Mouse (Mus musculus): Measurements from ENCODE around the gene Dgkh. TPM values are rescaled to one million over a fixed set of nuclear protein-coding genes. Genes with fewer than 3 reads are reported as not detected.

Dgkh gene
- polyA plus RNA-seq, 1 experiment from 2014 or later: 0.86 TPM

DNA sequence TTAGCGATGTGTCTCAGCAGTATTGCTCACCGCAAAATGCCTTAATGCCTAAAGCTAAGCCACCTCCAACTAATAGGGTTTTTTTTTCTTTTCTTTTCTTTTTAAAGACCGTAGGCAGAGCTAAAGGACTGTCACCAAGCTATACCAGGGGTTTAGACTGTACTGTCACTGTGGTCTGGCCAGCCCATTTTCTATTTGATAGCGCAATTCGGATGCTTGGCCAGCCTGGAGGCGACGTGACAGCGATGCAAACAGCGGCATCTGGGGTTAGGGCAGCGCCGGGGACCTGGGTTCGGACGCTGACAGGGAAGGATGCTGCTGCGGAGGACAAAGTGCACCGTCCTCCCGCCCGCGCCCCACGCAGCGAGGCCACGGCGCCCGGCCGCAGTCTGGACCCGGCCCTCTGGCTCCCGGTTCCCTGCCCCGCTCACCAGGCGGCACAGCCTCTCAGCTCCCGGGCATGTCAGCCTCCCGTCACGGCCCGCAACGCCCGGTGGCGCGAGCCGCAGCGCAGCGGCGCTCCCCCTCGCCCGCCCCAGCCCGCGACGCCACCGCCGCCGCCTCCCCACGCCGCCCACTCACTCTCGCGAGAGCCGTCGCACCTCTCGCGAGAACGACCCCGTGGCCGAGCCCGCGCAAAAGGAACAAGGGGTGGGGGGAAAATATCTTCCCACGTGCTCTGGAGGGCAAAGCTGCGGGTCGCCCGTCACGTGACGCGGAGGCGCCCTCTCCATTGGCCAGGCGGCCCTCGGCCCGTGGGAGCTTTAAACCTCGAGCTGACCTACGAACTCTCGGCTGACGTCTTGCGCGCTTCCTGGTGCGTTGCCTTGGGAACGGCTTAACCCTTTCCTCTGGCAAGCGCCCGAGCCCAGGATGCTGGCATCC, 196.1 kb downstream of the Dgkh start, which contains the start of gene Akap11:
Akap11 (minus strand) TSS at position 528 of the 885 bp plus-strand sequence.
- Histone ChIP-seq H3K4me3 (ENCODE audit: low read depth, low read length) (peak within 1 kb of the TSS; percentile 90), H3K4me2 (replicated peaks; ENCODE audit: low read depth) (peak within 1 kb of the TSS; percentile 64), H3K36me3 (ENCODE audit: control insufficient read depth, insufficient read depth, low read length) (no peaks in the 10 kb centered on the region), H3K4me1 (replicated peaks; ENCODE audit: control insufficient read depth, insufficient read depth) (no peaks in the 10 kb centered on the region), H3K27me3 (ENCODE audit: control insufficient read depth, insufficient read depth, low read length) (no peaks in the 10 kb centered on the region), H3K9ac (ENCODE audit: low read length) (peak within 1 kb of the TSS; percentile 96), H3K27ac (replicated peaks) (peak within 1 kb of the TSS; percentile 90), H3K9me3 (ENCODE audit: control insufficient read depth, low read length) (no peaks in the 10 kb centered on the region)
- under 1% methylated on average over 67 of the region's 82 CpGs for WGBS
- TF ChIP-seq CTCF (IDR thresholded peaks at IDR 0.05; ENCODE audit: low read depth): no peak
- TF ChIP-seq EP300 (optimal IDR thresholded peaks at IDR 0.05): peak; percentile 99
- DNase-seq (ENCODE audit: low spot score): peak; percentile 92
- ATAC-seq (ENCODE audit: low FRiP score, low TSS enrichment): peak; percentile 95

- peak overlapping the region; percentile 58; the same call in 1 of the 2 replicates for H3K27ac ChIP-seq (replicated peaks)
- H3K4me1 ChIP-seq (replicated peaks; ENCODE audit: control insufficient read depth, insufficient read depth): no peaks in the 10 kb centered on the region
- ATAC-seq (ENCODE audit: low FRiP score, low TSS enrichment): no peak
- no peaks in the 10 kb centered on the region for H3K36me3 ChIP-seq (ENCODE audit: control insufficient read depth, insufficient read depth, low read length)
- H3K4me2 ChIP-seq (replicated peaks; ENCODE audit: low read depth): peak overlapping the region; percentile 64
- H3K9ac ChIP-seq (ENCODE audit: low read length): peak overlapping the region; percentile 35; the same call in 1 of the 2 replicates
- no peaks in the 10 kb centered on the region for H3K9me3 ChIP-seq (ENCODE audit: control insufficient read depth, low read length)
- H3K27me3 ChIP-seq (ENCODE audit: control insufficient read depth, insufficient read depth, low read length): no peaks in the 10 kb centered on the region
- no peak for DNase-seq (ENCODE audit: low spot score)
- WGBS: 49% methylated on average over 2 of the region's 2 CpGs
- H3K4me3 ChIP-seq (ENCODE audit: low read depth, low read length): peak overlapping the region; percentile 90
- TF ChIP-seq CTCF (IDR thresholded peaks at IDR 0.05; ENCODE audit: low read depth) (no peak), EP300 (optimal IDR thresholded peaks at IDR 0.05) (no peak)
These were observed 197.2 kb downstream of the Dgkh start for GRCm38 (mm10) chr14:78535366-78535765.

DNA sequence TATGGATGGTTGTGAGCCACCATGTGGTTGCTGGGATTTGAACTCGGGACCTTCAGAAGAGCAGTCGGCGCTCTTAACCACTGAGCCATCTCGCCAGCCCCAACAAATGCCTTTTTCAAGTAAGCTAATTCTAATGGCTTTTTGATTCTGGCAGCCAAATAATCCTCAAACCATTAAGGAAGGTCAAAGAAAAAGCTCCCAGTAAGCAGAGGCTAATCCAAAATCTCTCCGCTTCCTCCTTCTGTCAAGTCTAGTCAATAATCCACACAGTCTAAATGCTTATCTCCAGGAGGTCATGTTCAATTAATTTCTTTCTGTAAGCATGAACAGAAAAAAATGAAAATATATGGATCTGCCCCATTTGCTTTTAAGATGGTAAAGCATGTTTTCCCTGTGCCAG, 197.9 kb downstream of the Dgkh start:
- WGBS: 94% methylated on average over 5 of the region's 5 CpGs
- H3K27ac ChIP-seq (replicated peaks): no peak overlapping the region
- no peaks in the 10 kb centered on the region for H3K9me3 ChIP-seq (ENCODE audit: control insufficient read depth, low read length)
- no peak for TF ChIP-seq CTCF (IDR thresholded peaks at IDR 0.05; ENCODE audit: low read depth)
- no peak for TF ChIP-seq EP300 (optimal IDR thresholded peaks at IDR 0.05)
- no peak overlapping the region for H3K4me2 ChIP-seq (replicated peaks; ENCODE audit: low read depth)
- no peaks in the 10 kb centered on the region for H3K36me3 ChIP-seq (ENCODE audit: control insufficient read depth, insufficient read depth, low read length)
- H3K9ac ChIP-seq (ENCODE audit: low read length): no peak overlapping the region
- ATAC-seq (ENCODE audit: low FRiP score, low TSS enrichment): no peak
- no peaks in the 10 kb centered on the region for H3K27me3 ChIP-seq (ENCODE audit: control insufficient read depth, insufficient read depth, low read length)
- DNase-seq (ENCODE audit: low spot score): no peak
- H3K4me1 ChIP-seq (replicated peaks; ENCODE audit: control insufficient read depth, insufficient read depth): no peaks in the 10 kb centered on the region
- no peak overlapping the region for H3K4me3 ChIP-seq (ENCODE audit: low read depth, low read length)

DNA sequence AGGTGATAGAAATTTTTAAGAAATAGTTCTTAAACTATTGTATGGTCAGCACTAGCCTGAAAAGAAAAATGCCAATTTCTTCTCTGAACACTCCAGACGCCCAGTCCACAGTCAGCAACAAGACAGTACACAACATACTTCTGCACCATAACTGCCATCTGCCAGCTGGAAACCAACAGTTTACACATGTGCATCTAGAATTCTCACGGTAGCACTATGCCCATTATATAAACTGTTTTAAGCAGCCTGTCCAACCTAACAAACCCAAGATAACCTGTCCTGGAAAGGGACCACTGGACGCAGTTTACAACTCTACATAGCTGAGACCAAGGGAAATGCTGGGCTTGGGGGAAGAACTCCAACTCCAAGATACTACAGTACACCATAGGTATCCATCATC, 198.9 kb downstream of the Dgkh start:
- DNase-seq (ENCODE audit: low spot score) (no peak), ATAC-seq (ENCODE audit: low FRiP score, low TSS enrichment) (no peak)
- Histone ChIP-seq H3K9me3 (ENCODE audit: control insufficient read depth, low read length) (no peaks in the 10 kb centered on the region), H3K27ac (replicated peaks) (no peak overlapping the region), H3K36me3 (ENCODE audit: control insufficient read depth, insufficient read depth, low read length) (no peaks in the 10 kb centered on the region), H3K27me3 (ENCODE audit: control insufficient read depth, insufficient read depth, low read length) (no peaks in the 10 kb centered on the region), H3K9ac (ENCODE audit: low read length) (no peak overlapping the region), H3K4me1 (replicated peaks; ENCODE audit: control insufficient read depth, insufficient read depth) (0 out of 2 replicates have a peak, but pooled peaks cover under 1% of the 10 kb centered on the region), H3K4me2 (replicated peaks; ENCODE audit: low read depth) (no peak overlapping the region), H3K4me3 (ENCODE audit: low read depth, low read length) (no peak overlapping the region)
- TF ChIP-seq CTCF (IDR thresholded peaks at IDR 0.05; ENCODE audit: low read depth): no peak
- no peak for TF ChIP-seq EP300 (optimal IDR thresholded peaks at IDR 0.05)
- WGBS: 72% methylated on average over 3 of the region's 3 CpGs

GRCm38 (mm10) chr14:78532345-78532744, 200.2 kb downstream of the Dgkh start:
- no peaks in the 10 kb centered on the region for H3K36me3 ChIP-seq (ENCODE audit: control insufficient read depth, insufficient read depth, low read length)
- 0 out of 2 replicates have a peak, but pooled peaks cover 4% of the 10 kb centered on the region for H3K4me1 ChIP-seq (replicated peaks; ENCODE audit: control insufficient read depth, insufficient read depth)
- H3K4me2 ChIP-seq (replicated peaks; ENCODE audit: low read depth): no peak overlapping the region
- ATAC-seq (ENCODE audit: low FRiP score, low TSS enrichment) (no peak), DNase-seq (ENCODE audit: low spot score) (no peak)
- H3K9ac ChIP-seq (ENCODE audit: low read length): no peak overlapping the region
- TF ChIP-seq EP300 (optimal IDR thresholded peaks at IDR 0.05): no peak
- no peak for TF ChIP-seq CTCF (IDR thresholded peaks at IDR 0.05; ENCODE audit: low read depth)
- H3K4me3 ChIP-seq (ENCODE audit: low read depth, low read length): no peak overlapping the region
- H3K9me3 ChIP-seq (ENCODE audit: control insufficient read depth, low read length): no peaks in the 10 kb centered on the region
- H3K27ac ChIP-seq (replicated peaks): no peak overlapping the region
- WGBS: 45% methylated on average over 6 of the region's 6 CpGs
- H3K27me3 ChIP-seq (ENCODE audit: control insufficient read depth, insufficient read depth, low read length): no peaks in the 10 kb centered on the region

DNA sequence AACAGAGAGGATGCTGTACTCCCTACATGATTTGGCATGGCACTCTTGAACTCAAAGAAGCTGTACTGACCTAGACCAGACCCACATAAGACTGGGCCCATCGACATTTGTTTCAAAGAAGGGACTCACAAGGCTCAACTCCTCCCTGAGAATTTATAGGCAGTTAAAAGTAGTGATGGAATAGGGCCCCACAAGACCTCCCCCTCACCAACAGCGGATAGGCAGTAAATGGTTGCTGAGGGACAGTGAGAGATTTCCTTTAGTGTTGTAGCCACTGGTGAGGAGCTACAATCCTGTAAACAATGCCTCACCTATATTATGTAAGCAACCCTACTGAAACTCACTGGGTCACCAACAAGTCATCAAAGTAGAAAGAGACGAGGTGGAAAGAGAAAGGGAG, 202.3 kb downstream of the Dgkh start:
- H3K4me1 ChIP-seq (replicated peaks; ENCODE audit: control insufficient read depth, insufficient read depth): peaks cover 8% of the 10 kb centered on the region; the same call in 1 of the 2 replicates
- no peak overlapping the region for H3K27ac ChIP-seq (replicated peaks)
- no peak overlapping the region for H3K4me2 ChIP-seq (replicated peaks; ENCODE audit: low read depth)
- TF ChIP-seq CTCF (IDR thresholded peaks at IDR 0.05; ENCODE audit: low read depth): no peak
- TF ChIP-seq EP300 (optimal IDR thresholded peaks at IDR 0.05): no peak
- no peak for ATAC-seq (ENCODE audit: low FRiP score, low TSS enrichment)
- no peak overlapping the region for H3K9ac ChIP-seq (ENCODE audit: low read length)
- no peak for DNase-seq (ENCODE audit: low spot score)
- H3K27me3 ChIP-seq (ENCODE audit: control insufficient read depth, insufficient read depth, low read length): no peaks in the 10 kb centered on the region
- no peak overlapping the region for H3K4me3 ChIP-seq (ENCODE audit: low read depth, low read length)
- no peaks in the 10 kb centered on the region for H3K9me3 ChIP-seq (ENCODE audit: control insufficient read depth, low read length)
- H3K36me3 ChIP-seq (ENCODE audit: control insufficient read depth, insufficient read depth, low read length): no peaks in the 10 kb centered on the region
- 80% methylated on average over 3 of the region's 3 CpGs for WGBS

All from stomach, postnatal 0 days (tissue).